Mouse (Mus musculus) ES-E14 (cell line): ENCODE measurements at regions not wholly inside any gene's neighbourhood (a gene's known extent, or its start where the extent isn't known, plus 50 kb on each side); places are given as distances from the start of the nearest gene placed in this dataset.

Source experiments
- CHD2 ChIP-seq: IDR thresholded peaks from 2 replicates; pipeline ENCODE4 v1.6.1; 2014; ENCODE audit warnings: mild to moderate bottlenecking, low read depth, low read length, inconsistent platforms
- HCFC1 ChIP-seq: IDR thresholded peaks from 2 replicates; pipeline ENCODE4 v1.6.1; 2012; ENCODE audit warnings: low read length, inconsistent platforms, borderline replicate concordance; ENCODE audit not compliant: insufficient read depth
- MAFK ChIP-seq: IDR thresholded peaks from 2 replicates; pipeline ENCODE4 v1.6.1; 2014; ENCODE audit warnings: mild to moderate bottlenecking, low read depth, low read length, inconsistent platforms; ENCODE audit not compliant: insufficient read depth
- ZNF384 ChIP-seq: IDR thresholded peaks from 2 replicates; pipeline ENCODE4 v1.6.1; 2012; ENCODE audit warnings: low read depth, low read length, inconsistent platforms

DNA sequence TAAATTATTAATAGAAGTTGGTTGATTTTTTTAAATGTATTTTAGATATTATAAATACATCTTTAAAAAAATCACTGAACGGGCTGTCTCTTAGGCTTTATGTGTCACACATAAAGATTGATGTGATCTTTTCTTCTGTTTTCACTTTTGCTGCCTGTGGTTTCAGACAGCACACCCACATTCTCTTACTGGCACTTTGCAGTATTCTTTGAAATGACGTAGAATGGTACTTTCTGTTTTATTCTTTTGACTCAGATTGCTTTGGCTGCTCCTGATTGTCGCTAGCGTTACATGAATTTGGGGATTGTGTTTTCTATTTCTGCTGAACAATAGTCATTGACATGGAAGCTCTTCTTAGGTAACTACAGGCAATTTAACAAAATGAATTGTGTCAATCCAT lies 415.4 kb upstream of the Rag2 start:
- no peak for TF ChIP-seq HCFC1
- TF ChIP-seq ZNF384: no peak
- TF ChIP-seq MAFK: no peak
- TF ChIP-seq CHD2: no peak
